7 mouse cellular contexts compared by ENCODE assay signal in the genomic region with DNA sequence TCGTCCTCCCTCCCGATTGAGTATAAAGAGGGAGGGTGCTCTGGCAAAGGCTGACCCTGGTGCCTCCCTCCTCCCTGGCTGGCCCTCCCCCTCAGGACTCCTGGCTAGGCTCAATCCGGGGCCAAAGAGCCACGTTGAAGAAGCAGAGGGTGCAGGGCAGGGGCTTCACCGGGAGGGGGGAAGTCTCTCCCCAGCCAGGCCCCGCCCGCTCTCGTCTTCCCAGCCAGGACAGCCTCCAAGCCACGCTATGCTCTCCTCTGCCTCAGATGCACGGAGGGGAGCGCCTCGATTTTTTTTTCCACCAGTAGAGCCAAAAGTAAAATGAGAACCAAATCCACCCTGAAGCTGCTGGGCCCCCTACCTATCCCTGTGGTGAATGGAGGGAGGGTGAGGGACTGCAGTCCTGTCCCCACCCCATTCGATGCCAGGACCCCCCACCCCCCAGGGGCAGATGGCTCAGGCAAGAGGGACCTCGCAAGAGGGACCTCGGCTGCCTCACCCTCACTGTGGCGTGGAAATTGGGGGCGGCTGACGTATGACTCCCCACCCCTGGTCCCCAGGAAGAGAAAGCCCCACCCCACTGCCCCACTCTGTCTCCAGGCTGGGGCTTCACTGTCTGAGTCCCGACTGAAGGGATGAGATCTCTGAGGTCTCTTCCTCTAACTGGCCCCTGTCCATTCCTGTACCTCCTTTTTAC. TPM values are rescaled to one million over a fixed set of nuclear protein-coding genes. Genes with fewer than 3 reads are reported as not detected.
DNase-seq lines count a peak whose midpoint lies in the region; ATAC-seq lines count a peak whose summit lies in the region.

No protein-coding gene starts in this region.

- peaks cover 57% of the 10 kb centered on the region for H3K27me3 ChIP-seq in midbrain, embryonic 13.5 days

- no peak overlapping the region; the same call in 1 of the 2 replicates for H3K9ac ChIP-seq in midbrain, embryonic 13.5 days (replicated peaks)

- H3K9me3 ChIP-seq in midbrain, embryonic 13.5 days = no peaks in the 10 kb centered on the region

- H3K4me3 ChIP-seq in midbrain, embryonic 13.5 days (replicated peaks) = 0 out of 2 replicates have a peak overlapping the region, but pooled peaks have one; percentile 1

- intact Hi-C loops in heart, postnatal 10 days (cut with DNase I) = no loop called here

- DNase-seq in NIH3T3 (ENCODE audit: low read depth) = peak; percentile 93
- peak; percentile 31 for DNase-seq in embryo, embryonic 11.5 days (ENCODE audit: low read depth, low spot score)
- DNase-seq in heart, postnatal 10 days = peak; percentile 52 to 56
- DNase-seq in layer of hippocampus, postnatal 14 days (ENCODE audit: low spot score in 2 of 2) = no peak
- DNase-seq in right cerebral cortex, postnatal 25 days = no peak
- DNase-seq in c-Kit-positive CD71-positive TER-119-positive erythroid progenitor cells, embryonic 14.5 days (ENCODE audit: low spot score) = no peak

- H3K4me2 ChIP-seq in midbrain, embryonic 13.5 days (replicated peaks) = peak overlapping the region; percentile 43

- peaks cover 22% of the 10 kb centered on the region for H3K4me1 ChIP-seq in midbrain, embryonic 13.5 days (replicated peaks)

- H3K36me3 ChIP-seq in midbrain, embryonic 13.5 days = no peaks in the 10 kb centered on the region

- 0 out of 2 replicates have a peak, but pooled peaks have one; percentile 30 for ATAC-seq in midbrain, embryonic 13.5 days

- 2% methylated on average over 17 of the region's 19 CpGs for WGBS in midbrain, embryonic 13.5 days

- no peak overlapping the region for H3K27ac ChIP-seq in midbrain, embryonic 13.5 days

RNA-seq across cellular contexts. Expression of a gene that starts 53.2 kb away (rescaled TPM):
- 100 to 1,000 TPM; 869 to 988 TPM for total RNA-seq in heart, postnatal 10 days (2021)
- 51.5 and 68.9 TPM in 2 replicates for polyA plus RNA-seq in midbrain, embryonic 13.5 days (2015; fragmentation: Nextera tagmentation; extraction: Ambion mirVana)
- 10 to 100 TPM; 39.7 to 59.5 TPM for total RNA-seq in layer of hippocampus, postnatal 14 days (2021)

Comparison
In these comparisons a context has a peak if more than half of its experiments do, and no peak if none do; other contexts are left out.
1. DNase-seq: peak in NIH3T3 (single experiment), embryo, embryonic 11.5 days (single experiment) and heart, postnatal 10 days (2 of 2); none in layer of hippocampus, postnatal 14 days (0 of 2), right cerebral cortex, postnatal 25 days (single experiment) and c-Kit-positive CD71-positive TER-119-positive erythroid progenitor cells, embryonic 14.5 days (single experiment).
2. RNA of a gene that starts 53.2 kb away (total RNA-seq): 869 to 988 TPM in heart, postnatal 10 days; 39.7 to 59.5 TPM in layer of hippocampus, postnatal 14 days; every median in the first group is over 10 times any median in the second.